ENCODE assay signal across 8 mouse cellular contexts in genomic region chr12:73113196-73113595, GRCm38 (mm10). TPM values are rescaled to one million over a fixed set of nuclear protein-coding genes. Genes with fewer than 3 reads are reported as not detected.
DNase-seq lines count a peak whose midpoint lies in the region; ATAC-seq and TF ChIP-seq lines count a peak whose summit lies in the region.

TSS of gene Six4 (minus strand) at chr12:73113456.

- H3K4me3 ChIP-seq in spleen, adult 2 months (ENCODE audit: extremely low read depth, insufficient read depth, insufficient read length): peak within 1 kb of the TSS; percentile 51
- peak within 1 kb of the TSS; percentile 65 for H3K4me3 ChIP-seq in intestine, embryonic 15.5 days (replicated peaks)
- H3K4me3 ChIP-seq in limb, embryonic 11.5 days (ENCODE audit: low read depth, low read length): peak within 1 kb of the TSS; percentile 98
- peak within 1 kb of the TSS; percentile 68 for H3K4me3 ChIP-seq in midbrain, embryonic 12.5 days
- peak within 1 kb of the TSS; percentile 57 for H3K4me3 ChIP-seq in stomach, embryonic 15.5 days (replicated peaks)

- no peak for TF ChIP-seq CTCF in spleen, adult 2 months (IDR thresholded peaks at IDR 0.05; ENCODE audit: extremely low read depth, insufficient read depth, insufficient read length, insufficient replicate concordance)

- TF ChIP-seq POLR2A in spleen, adult 2 months (IDR thresholded peaks at IDR 0.05; ENCODE audit: low read depth, low read length): no peak

- H3K27ac ChIP-seq in spleen, adult 2 months (ENCODE audit: insufficient read depth, low read length): no peak within 1 kb of the TSS
- H3K27ac ChIP-seq in intestine, embryonic 15.5 days: 0 out of 2 replicates have a peak within 1 kb of the TSS, but pooled peaks have one; percentile 13
- peak within 1 kb of the TSS; percentile 99 for H3K27ac ChIP-seq in limb, embryonic 11.5 days (replicated peaks; ENCODE audit: low read depth, low read length)
- H3K27ac ChIP-seq in midbrain, embryonic 12.5 days (replicated peaks): peak within 1 kb of the TSS; percentile 62
- H3K27ac ChIP-seq in stomach, embryonic 15.5 days: peak within 1 kb of the TSS; percentile 21; the same call in 1 of the 2 replicates

- H3K27me3 ChIP-seq in spleen, adult 2 months (ENCODE audit: control insufficient read depth, insufficient read depth, low read length): peaks cover 26% of the 10 kb centered on the region
- peaks cover 8% of the 10 kb centered on the region; the same call in 1 of the 2 replicates for H3K27me3 ChIP-seq in intestine, embryonic 15.5 days (replicated peaks)
- H3K27me3 ChIP-seq in limb, embryonic 11.5 days (ENCODE audit: control insufficient read depth, insufficient read depth, low read length): no peaks in the 10 kb centered on the region
- H3K27me3 ChIP-seq in midbrain, embryonic 12.5 days: peaks cover 41% of the 10 kb centered on the region
- peaks cover 13% of the 10 kb centered on the region for H3K27me3 ChIP-seq in stomach, embryonic 15.5 days (replicated peaks)

- H3K4me1 ChIP-seq in spleen, adult 2 months (ENCODE audit: control insufficient read depth, insufficient read depth, insufficient read length): peaks cover 7% of the 10 kb centered on the region; the same call in 1 of the 2 replicates
- H3K4me1 ChIP-seq in intestine, embryonic 15.5 days (replicated peaks): peaks cover 23% of the 10 kb centered on the region
- H3K4me1 ChIP-seq in limb, embryonic 11.5 days (ENCODE audit: control insufficient read depth, insufficient read depth, low read length): peaks cover 23% of the 10 kb centered on the region
- H3K4me1 ChIP-seq in midbrain, embryonic 12.5 days: peaks cover 21% of the 10 kb centered on the region
- H3K4me1 ChIP-seq in stomach, embryonic 15.5 days: peaks cover 9% of the 10 kb centered on the region

- H3K36me3 ChIP-seq in spleen, adult 2 months (ENCODE audit: control insufficient read depth, insufficient read depth, low read length): no peaks in the 10 kb centered on the region
- no peaks in the 10 kb centered on the region for H3K36me3 ChIP-seq in intestine, embryonic 15.5 days
- no peaks in the 10 kb centered on the region for H3K36me3 ChIP-seq in limb, embryonic 11.5 days (ENCODE audit: control insufficient read depth, insufficient read depth, low read length)
- H3K36me3 ChIP-seq in midbrain, embryonic 12.5 days: 0 out of 2 replicates have a peak, but pooled peaks cover 3% of the 10 kb centered on the region
- H3K36me3 ChIP-seq in stomach, embryonic 15.5 days: no peaks in the 10 kb centered on the region

- H3K9ac ChIP-seq in intestine, embryonic 15.5 days: peak within 1 kb of the TSS; percentile 49
- H3K9ac ChIP-seq in limb, embryonic 11.5 days (ENCODE audit: low read length): peak within 1 kb of the TSS; percentile 97
- H3K9ac ChIP-seq in midbrain, embryonic 12.5 days (replicated peaks): peak within 1 kb of the TSS; percentile 73
- peak within 1 kb of the TSS; percentile 41 for H3K9ac ChIP-seq in stomach, embryonic 15.5 days

- DNase-seq in spleen, adult 2 months (ENCODE audit: low read depth in 1 of 2, low spot score in 2 of 2): no peak
- no peak for DNase-seq in spleen, postnatal 36 days (ENCODE audit: low spot score in 2 of 2)
- DNase-seq in embryo, embryonic 10.5 days (ENCODE audit: low spot score): peak; percentile 92
- DNase-seq in gastrocnemius, postnatal 4 days (ENCODE audit: low spot score in 2 of 2): peak; percentile 59 to 77
- peak; percentile 89 for DNase-seq in limb, embryonic 11.5 days (ENCODE audit: low spot score)

- H3K9me3 ChIP-seq in intestine, embryonic 15.5 days: no peaks in the 10 kb centered on the region
- no peaks in the 10 kb centered on the region for H3K9me3 ChIP-seq in limb, embryonic 11.5 days (ENCODE audit: control insufficient read depth, low read length)
- H3K9me3 ChIP-seq in midbrain, embryonic 12.5 days: no peaks in the 10 kb centered on the region
- no peaks in the 10 kb centered on the region for H3K9me3 ChIP-seq in stomach, embryonic 15.5 days

- peak within 1 kb of the TSS; percentile 99 for H3K4me2 ChIP-seq in intestine, embryonic 15.5 days (replicated peaks)
- peak within 1 kb of the TSS; percentile 95 for H3K4me2 ChIP-seq in limb, embryonic 11.5 days (ENCODE audit: low read depth, severe bottlenecking)
- peak within 1 kb of the TSS; percentile 99 for H3K4me2 ChIP-seq in midbrain, embryonic 12.5 days (replicated peaks)
- peak within 1 kb of the TSS; percentile 100 for H3K4me2 ChIP-seq in stomach, embryonic 15.5 days

- peak; percentile 79 for ATAC-seq in intestine, embryonic 15.5 days
- peak; percentile 91 for ATAC-seq in limb, embryonic 11.5 days (ENCODE audit: insufficient number of reproducible peaks, low FRiP score, low TSS enrichment, low read depth)
- ATAC-seq in midbrain, embryonic 12.5 days (ENCODE audit: low FRiP score, low read depth): peak; percentile 89
- ATAC-seq in stomach, embryonic 15.5 days (ENCODE audit: insufficient read depth, low FRiP score, low read depth): peak; percentile 77

- 2% methylated on average over 19 of the region's 20 CpGs for WGBS in spleen, adult 2 months
- under 1% methylated on average over 20 of the region's 20 CpGs for WGBS in intestine, embryonic 15.5 days
- WGBS in limb, embryonic 11.5 days: under 1% methylated on average over 20 of the region's 20 CpGs
- under 1% methylated on average over 20 of the region's 20 CpGs for WGBS in midbrain, embryonic 12.5 days
- 0% methylated on average over 20 of the region's 20 CpGs for WGBS in stomach, embryonic 15.5 days

RNA-seq across cellular contexts. Expression of gene Six4, which starts in this region (rescaled TPM):
- 0.01 TPM in 2 replicates for polyA plus RNA-seq in spleen, adult 2 months (2012; rRNA removed)
- total RNA-seq in gastrocnemius, postnatal 4 days (2021): 10 to 100 TPM; 10.9 to 11.3 TPM
- 0.37 and 0.55 TPM in 2 replicates for polyA plus RNA-seq in intestine, embryonic 15.5 days (2015; fragmentation: Nextera tagmentation; extraction: Ambion mirVana)
- 23.2 and 27.0 TPM in 2 replicates for polyA plus RNA-seq in limb, embryonic 11.5 days (2014; fragmentation: Nextera tagmentation; extraction: Ambion mirVana)
- polyA plus RNA-seq in midbrain, embryonic 12.5 days (2016; fragmentation: Nextera tagmentation; extraction: Ambion mirVana): 2.0 and 2.4 TPM in 2 replicates
- polyA plus RNA-seq in stomach, embryonic 15.5 days (2015; fragmentation: Nextera tagmentation; extraction: Ambion mirVana): 0.74 and 0.90 TPM in 2 replicates

Comparison
In these comparisons a context has a peak if more than half of its experiments do, and no peak if none do; other contexts are left out.
1. Peak in ATAC-seq, H3K4me3 ChIP-seq, H3K27ac ChIP-seq, H3K9ac ChIP-seq and H3K4me2 ChIP-seq in intestine, embryonic 15.5 days; RNA of the gene not detected or under 1 TPM.
2. Peak in ATAC-seq, H3K4me3 ChIP-seq, H3K27ac ChIP-seq, H3K9ac ChIP-seq and H3K4me2 ChIP-seq in stomach, embryonic 15.5 days; RNA of the gene not detected or under 1 TPM.
3. DNase-seq: peak in embryo, embryonic 10.5 days (single experiment), gastrocnemius, postnatal 4 days (2 of 2) and limb, embryonic 11.5 days (single experiment); none in spleen, adult 2 months (0 of 2) and spleen, postnatal 36 days (0 of 2).
4. H3K9ac ChIP-seq: peak in every context shown above with its lines; median percentile 97 in limb, embryonic 11.5 days; 73 in midbrain, embryonic 12.5 days; 49 in intestine, embryonic 15.5 days; 41 in stomach, embryonic 15.5 days.
5. Peak in every context shown above with its lines, with median percentiles within 50 percentile points of each other: H3K4me3 ChIP-seq, ATAC-seq and H3K4me2 ChIP-seq.